Mouse (Mus musculus) MN1 (cell line): ENCODE measurements at regions not wholly inside any gene's neighbourhood (a gene's known extent, or its start where the extent isn't known, plus 50 kb on each side); places are given as distances from the start of the nearest gene placed in this dataset.

Experiments used
- DNase-seq: peaks from one replicate; pipeline ENCODE4 v3.0.0-alpha.2; 2016; ENCODE audit warnings: low spot score

- DNase-seq = peak; percentile 44
These were observed 253.5 kb upstream of the Cadm1 start for GRCm38 (mm10) chr9:47276303-47277005.

GRCm38 (mm10) chr9:47279410-47279809 lies 250.6 kb upstream of the Cadm1 start:
- peak; percentile 87 for DNase-seq

GRCm38 (mm10) chr9:47280146-47280545 lies 249.8 kb upstream of the Cadm1 start:
- peak; percentile 91 for DNase-seq

GRCm38 (mm10) chr9:47280598-47280997 lies 249.4 kb upstream of the Cadm1 start:
- DNase-seq = peak; percentile 39

DNA sequence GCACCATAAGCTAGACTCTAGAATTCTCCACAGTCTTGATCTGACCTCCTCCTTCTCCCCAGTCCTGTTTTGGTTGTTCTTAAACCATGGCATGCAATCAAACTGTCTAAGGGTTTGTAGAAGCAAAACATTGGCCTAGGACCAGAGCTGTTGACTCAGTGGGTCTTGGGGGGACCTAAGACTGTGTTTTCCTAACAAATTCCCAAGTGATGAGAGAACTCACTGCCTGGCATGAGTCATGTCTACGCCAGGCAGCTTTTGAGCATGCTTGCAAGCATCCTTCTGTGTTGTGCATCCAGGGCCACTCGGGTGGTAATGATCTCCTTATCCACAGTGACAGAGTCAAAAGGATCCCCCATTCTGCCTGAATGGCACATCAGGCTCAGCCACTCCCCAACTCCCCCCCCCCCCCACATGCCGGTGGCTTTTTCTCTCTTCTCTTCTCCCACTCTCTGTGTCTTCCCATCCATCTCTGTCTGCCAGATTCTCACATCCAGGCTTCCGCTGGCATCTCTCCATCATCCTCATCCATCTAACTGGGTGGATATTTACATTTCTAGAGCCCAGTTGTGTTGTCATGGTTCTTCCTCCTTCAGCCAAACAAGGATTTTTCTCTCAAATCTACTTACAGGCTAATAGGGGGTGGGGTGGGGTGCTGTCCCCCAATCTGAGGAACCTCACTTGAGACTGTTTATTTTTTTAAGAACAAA lies 246.1 kb upstream of the Cadm1 start:
- no peak for DNase-seq

DNA sequence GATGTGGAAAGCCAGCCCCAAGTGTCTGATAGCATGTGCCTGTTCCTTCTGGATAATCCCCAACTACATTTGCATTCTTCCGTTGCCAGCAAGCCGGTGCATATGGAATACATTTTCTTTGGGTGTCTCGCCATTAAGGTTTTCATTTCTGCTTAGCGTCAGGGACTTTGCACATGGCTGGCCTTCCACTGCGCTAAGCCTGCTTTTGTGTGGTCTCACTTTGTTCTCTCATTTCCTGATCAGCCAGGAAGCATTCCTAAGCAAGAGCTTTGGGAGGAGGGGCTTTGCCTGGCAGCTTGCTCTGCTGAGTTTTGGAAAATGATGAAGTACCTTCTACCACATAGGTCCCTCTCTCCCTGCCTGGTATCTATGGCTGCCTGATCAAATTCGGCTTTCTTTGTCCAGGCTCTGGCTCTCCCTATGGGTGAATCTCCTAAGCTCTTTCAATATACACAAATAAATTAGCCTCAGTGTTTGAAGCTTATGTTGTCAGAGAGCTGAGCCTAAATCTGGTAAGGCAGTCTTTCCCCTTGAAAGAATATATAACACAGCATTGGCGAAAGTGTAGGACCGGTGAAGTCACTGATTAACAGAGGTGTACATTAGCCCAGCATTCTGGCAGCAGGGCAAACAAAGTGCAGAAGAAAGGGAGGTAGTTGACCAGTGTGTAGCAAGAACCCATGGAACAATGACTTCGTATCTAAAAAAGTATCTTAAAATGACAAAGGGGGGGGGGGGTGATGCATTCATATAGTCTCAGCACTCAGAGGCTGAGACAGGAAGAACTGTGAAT lies 242.8 kb upstream of the Cadm1 start:
- DNase-seq = no peak

GRCm38 (mm10) chr9:47288587-47289199 lies 241.3 kb upstream of the Cadm1 start:
- DNase-seq = no peak

DNA sequence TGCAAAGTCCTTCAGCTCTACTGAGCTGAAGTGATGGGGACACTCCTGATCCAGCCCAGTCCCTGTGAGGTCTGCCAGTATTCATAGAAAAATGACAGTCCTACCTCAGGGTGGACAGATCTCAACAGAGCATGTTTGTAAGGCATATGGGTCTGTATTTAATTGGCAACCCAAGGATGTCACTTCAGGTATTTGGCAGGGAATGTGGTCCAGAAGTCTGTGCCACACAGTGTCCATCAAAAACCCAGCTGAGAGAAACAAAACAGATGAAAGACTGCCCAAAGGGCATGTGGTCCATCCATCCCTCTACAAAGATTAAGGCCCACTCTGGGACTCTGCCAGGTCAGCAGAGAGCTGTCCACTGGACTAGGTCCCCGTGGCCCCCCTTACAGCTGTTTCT lies 229.3 kb upstream of the Cadm1 start:
- no peak for DNase-seq

DNA sequence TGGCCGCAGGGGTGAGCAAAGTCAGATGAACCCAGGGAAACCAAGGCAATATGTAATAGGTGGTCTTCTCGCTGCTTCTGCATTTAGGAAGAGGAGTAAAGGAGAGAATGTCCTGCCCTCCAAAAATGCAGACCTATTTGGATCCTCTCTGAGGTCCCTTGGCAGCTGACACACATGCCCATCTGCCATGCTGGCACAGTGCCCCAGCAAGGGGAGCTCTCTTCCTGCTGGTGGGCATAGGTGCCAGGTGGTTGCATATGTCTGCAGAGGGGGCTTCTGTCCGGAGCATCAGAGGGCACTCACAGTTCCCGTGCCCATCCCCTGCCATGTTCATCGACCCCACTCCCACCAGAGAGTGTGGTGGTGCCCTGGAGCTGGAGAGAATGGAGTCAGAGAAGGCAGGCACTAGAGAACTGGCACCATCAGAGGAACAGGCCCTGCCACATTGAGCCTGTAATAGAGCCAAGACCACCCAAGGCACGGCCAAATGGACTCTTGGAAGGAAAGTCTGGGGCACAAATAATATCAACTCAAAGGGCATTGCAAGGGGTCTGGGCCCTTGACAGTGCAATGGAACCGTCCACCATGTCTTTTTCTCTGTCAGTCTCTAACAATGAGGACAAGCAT lies 222.7 kb upstream of the Cadm1 start:
- DNase-seq = peak; percentile 24

GRCm38 (mm10) chr9:47307752-47308500 lies 222.0 kb upstream of the Cadm1 start:
- DNase-seq = peak; percentile 86

- no peak for DNase-seq
These were observed 216.5 kb upstream of the Cadm1 start for GRCm38 (mm10) chr9:47313433-47313832.

DNA sequence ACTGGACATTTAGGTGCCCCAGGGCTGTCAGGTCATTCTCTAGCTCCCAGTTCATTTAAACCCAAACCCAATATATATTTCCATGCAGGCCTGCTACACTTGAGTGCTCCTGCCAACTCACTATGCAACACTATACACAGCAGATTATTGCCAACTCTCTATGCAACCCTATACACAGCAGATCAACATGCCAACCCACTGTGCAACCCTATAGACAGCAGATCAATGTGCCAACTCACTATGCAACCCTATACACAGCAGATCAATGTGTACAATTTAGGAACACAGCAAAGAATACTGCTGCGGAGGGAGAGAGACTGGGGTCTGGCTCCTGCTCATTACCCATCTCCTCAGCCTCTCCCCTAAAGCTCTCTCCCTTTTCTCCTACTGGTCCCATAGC lies 215.7 kb upstream of the Cadm1 start:
- DNase-seq = no peak

GRCm38 (mm10) chr9:47320345-47320744 lies 209.6 kb upstream of the Cadm1 start:
- no peak for DNase-seq

GRCm38 (mm10) chr9:47321106-47321789 lies 208.7 kb upstream of the Cadm1 start:
- DNase-seq = no peak

- no peak for DNase-seq
These were observed 207.7 kb upstream of the Cadm1 start for GRCm38 (mm10) chr9:47322293-47322692.

GRCm38 (mm10) chr9:47323051-47323450 lies 206.9 kb upstream of the Cadm1 start:
- DNase-seq = no peak

DNA sequence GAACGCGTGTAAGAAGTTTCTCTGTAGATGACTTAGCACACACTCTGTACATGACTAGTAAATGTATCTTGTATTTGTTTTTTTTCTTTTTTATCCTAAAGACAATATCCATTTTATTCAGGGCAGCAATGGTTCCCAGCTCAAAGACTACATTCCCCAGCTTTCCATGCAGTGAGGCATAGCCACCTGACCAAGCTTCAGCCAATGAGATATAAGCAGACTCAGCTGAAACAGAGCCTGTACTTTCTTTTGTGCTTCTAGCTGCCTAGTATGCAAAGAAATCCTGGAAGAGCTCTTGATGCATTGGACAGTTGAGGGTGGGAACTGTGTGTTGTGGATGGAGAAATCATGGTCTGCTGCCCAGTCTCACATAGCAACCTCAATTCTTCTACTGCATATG lies 202.4 kb upstream of the Cadm1 start:
- no peak for DNase-seq

DNA sequence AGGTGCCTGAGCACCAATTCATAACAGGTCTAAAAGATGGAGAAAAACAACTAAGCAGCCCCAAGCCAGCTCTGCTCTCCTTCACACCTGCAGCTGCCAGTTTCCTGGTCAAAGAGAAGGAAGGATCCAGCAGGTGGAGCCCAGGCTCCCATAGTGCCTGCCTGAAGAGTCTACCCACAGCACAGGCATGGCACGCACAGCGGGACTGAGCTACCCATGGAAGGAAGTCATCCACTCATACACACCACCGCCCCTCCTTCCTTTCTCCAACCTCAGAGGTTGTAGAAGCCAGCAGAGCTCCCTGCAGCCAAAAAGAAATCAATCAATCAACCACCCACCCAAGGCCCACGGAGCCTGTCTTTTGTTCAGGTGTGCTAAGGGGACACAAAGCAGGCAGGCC lies 197.0 kb upstream of the Cadm1 start:
- peak; percentile 9 for DNase-seq

- DNase-seq = no peak
These were observed 191.8 kb upstream of the Cadm1 start for GRCm38 (mm10) chr9:47338221-47338620.

DNA sequence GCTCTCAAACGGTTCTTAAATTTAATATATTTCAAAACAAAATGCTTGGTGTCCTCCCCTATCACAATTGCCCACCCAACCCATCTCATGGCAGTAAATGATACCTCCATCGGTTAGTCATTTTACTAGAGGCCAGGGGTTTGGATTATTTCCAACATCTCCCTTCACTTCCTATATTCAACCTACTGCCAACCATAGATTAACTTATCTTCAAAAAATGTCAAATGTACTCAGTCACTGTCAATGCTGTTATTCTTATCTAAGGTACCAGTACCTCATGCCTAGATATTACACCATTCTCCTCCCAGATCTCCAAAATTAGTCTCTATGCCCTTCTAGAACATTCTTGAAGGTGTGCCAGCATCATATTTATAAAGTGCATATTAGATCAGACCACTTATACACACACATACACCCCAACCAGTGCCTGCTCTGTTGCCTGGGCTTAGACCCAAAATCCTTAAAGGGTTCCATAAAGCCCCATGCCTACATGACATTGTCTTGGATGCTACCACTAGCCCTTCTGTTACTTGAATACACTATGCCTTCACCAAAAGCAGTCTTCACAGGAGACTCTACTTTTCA lies 183.4 kb upstream of the Cadm1 start:
- DNase-seq = no peak
